Comparison of ENCODE assay signal across 12 mouse cellular contexts in the genomic region with DNA sequence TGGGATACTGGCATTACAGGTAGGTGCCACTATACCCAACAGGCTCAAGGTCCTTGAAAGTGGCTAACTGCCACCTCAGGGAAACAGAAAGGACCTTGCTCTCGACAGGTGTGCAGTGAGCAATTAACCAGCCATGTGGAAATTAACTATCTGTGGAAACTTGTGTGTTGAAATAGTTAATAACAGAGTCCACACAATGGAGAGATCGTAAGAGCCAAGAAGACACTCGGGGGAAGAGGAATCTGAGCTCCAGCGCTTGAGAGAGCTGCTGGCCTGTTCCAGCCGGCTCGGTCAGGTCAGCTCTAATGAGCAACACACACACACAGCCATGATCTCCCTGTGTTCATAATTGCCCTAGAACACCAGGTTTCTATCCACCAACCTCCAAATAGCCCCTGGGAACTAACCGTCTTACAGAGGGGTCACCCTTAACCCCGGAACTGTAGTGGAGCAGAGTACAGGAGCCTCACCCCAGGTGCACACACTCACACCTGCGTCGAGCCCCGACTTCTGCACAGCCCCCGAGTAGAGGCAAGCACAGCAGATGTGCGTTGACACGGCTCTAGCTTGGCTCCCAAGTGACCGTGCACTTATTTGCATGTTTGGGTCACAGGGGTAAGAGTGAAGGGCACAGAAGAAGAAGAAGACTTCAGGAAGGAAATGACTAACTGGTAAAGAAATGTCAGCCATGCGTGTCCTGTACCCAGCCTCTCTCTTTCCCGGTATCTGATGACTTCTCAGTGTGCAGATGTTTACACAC. TPM values are rescaled to one million over a fixed set of nuclear protein-coding genes. Genes with fewer than 3 reads are reported as not detected.
DNase-seq lines count a peak whose midpoint lies in the region; ATAC-seq and TF ChIP-seq lines count a peak whose summit lies in the region.
"Had no signal": no experiment of that assay in that cellular context is flagged by ENCODE, and none has a peak within 500 bp of the region (broad histone marks: within the 10 kb centered on the region; RNA-seq: fewer than 3 reads in every experiment).

No protein-coding gene starts in this region.

- no peak overlapping the region for H3K9ac ChIP-seq in liver, embryonic 16.5 days (ENCODE audit: low read depth, low read length)
- H3K9ac ChIP-seq in liver, embryonic 12.5 days = no peak overlapping the region
- H3K9ac ChIP-seq: lung, embryonic 14.5 days had no signal

- peak; percentile 57 to 69 for DNase-seq in kidney, adult 8-10 months
- peak; percentile 32 for DNase-seq in yolk sac, embryonic 10.5 days (ENCODE audit: low spot score)
- DNase-seq in right cerebral cortex, postnatal 4 days = no peak
- no peak for DNase-seq in c-Kit-positive CD71-positive TER-119-positive erythroid progenitor cells, embryonic 14.5 days (ENCODE audit: low spot score)
- DNase-seq in cerebellum, postnatal 10 days = no peak
- DNase-seq: cerebellum, adult 2 months; heart, postnatal 10 days; lung, embryonic 14.5 days had no signal

- H3K4me3 ChIP-seq in liver, embryonic 16.5 days (ENCODE audit: low read depth, low read length) = no peak overlapping the region
- H3K4me3 ChIP-seq in liver, embryonic 12.5 days = no peak overlapping the region
- H3K4me3 ChIP-seq in small intestine, adult 2 months (ENCODE audit: low read depth, low read length) = peak overlapping the region; percentile 30
- H3K4me3 ChIP-seq: erythroblast, embryonic 14.5 days had no signal

- ATAC-seq in liver, embryonic 16.5 days (ENCODE audit: low read depth) = peak; percentile 41; the same call in 1 of the 2 replicates
- no peak for ATAC-seq in liver, embryonic 12.5 days

- H3K36me3 ChIP-seq in liver, embryonic 16.5 days (ENCODE audit: control insufficient read depth, insufficient read depth) = no peaks in the 10 kb centered on the region
- H3K36me3 ChIP-seq in liver, embryonic 12.5 days = no peaks in the 10 kb centered on the region
- H3K36me3 ChIP-seq in small intestine, adult 2 months (ENCODE audit: control insufficient read depth, insufficient read depth, low read length) = no peaks in the 10 kb centered on the region

- no peak for TF ChIP-seq POLR2A in small intestine, adult 2 months (IDR thresholded peaks at IDR 0.05; ENCODE audit: low read depth, low read length)

- no peak overlapping the region for H3K4me2 ChIP-seq in liver, embryonic 16.5 days (ENCODE audit: low read depth, low read length)
- no peak overlapping the region for H3K4me2 ChIP-seq in liver, embryonic 12.5 days
- H3K4me2 ChIP-seq: lung, embryonic 14.5 days had no signal

- TF ChIP-seq CTCF in small intestine, adult 2 months (IDR thresholded peaks at IDR 0.05; ENCODE audit: extremely low read depth, insufficient read length, insufficient replicate concordance, low read depth, low read length) = no peak

- H3K4me1 ChIP-seq in liver, embryonic 16.5 days (ENCODE audit: control insufficient read depth, low read depth, low read length) = peaks cover 6% of the 10 kb centered on the region
- H3K4me1 ChIP-seq in liver, embryonic 12.5 days = peaks cover 17% of the 10 kb centered on the region; the same call in 1 of the 2 replicates
- peaks cover 37% of the 10 kb centered on the region for H3K4me1 ChIP-seq in small intestine, adult 2 months (ENCODE audit: control insufficient read depth, insufficient read depth, insufficient read length, low read length)

- no peaks in the 10 kb centered on the region for H3K9me3 ChIP-seq in liver, embryonic 16.5 days (replicated peaks; ENCODE audit: control insufficient read depth, low read length)
- peaks cover 12% of the 10 kb centered on the region; the same call in 1 of the 2 replicates for H3K9me3 ChIP-seq in liver, embryonic 12.5 days (replicated peaks)

- 38% methylated on average over 17 of the region's 17 CpGs for WGBS in liver, embryonic 16.5 days (ENCODE audit: insufficient replicate concordance)
- 56% methylated on average over 17 of the region's 17 CpGs for WGBS in liver, embryonic 12.5 days (ENCODE audit: insufficient replicate concordance)
- WGBS in small intestine, adult 2 months = 14% methylated on average over 17 of the region's 17 CpGs

- no peak overlapping the region for H3K27ac ChIP-seq in liver, embryonic 16.5 days (ENCODE audit: low read length)
- no peak overlapping the region for H3K27ac ChIP-seq in liver, embryonic 12.5 days
- H3K27ac ChIP-seq in small intestine, adult 2 months (ENCODE audit: insufficient read depth, low read depth, low read length) = peak overlapping the region; percentile 100

- no peaks in the 10 kb centered on the region for H3K27me3 ChIP-seq in liver, embryonic 16.5 days (ENCODE audit: control insufficient read depth, insufficient read depth, low read depth, low read length)
- H3K27me3 ChIP-seq in liver, embryonic 12.5 days (replicated peaks) = peaks cover 8% of the 10 kb centered on the region; the same call in 1 of the 2 replicates
- H3K27me3 ChIP-seq in small intestine, adult 2 months (ENCODE audit: control insufficient read depth, insufficient read depth, low read length) = no peaks in the 10 kb centered on the region

RNA-seq across cellular contexts. Expression of gene Irf8, which starts 11.2 kb away (rescaled TPM):
- polyA plus RNA-seq in liver, embryonic 16.5 days (2015; fragmentation: Nextera tagmentation; extraction: Ambion mirVana) = 17.4 and 18.9 TPM in 2 replicates
- 10.6 TPM in 2 replicates for polyA plus RNA-seq in liver, embryonic 12.5 days (2016; fragmentation: Nextera tagmentation; extraction: Ambion mirVana)
- polyA plus RNA-seq in small intestine, adult 2 months (2012; rRNA removed) = 48.7 and 124 TPM in 2 replicates

RNA-seq across cellular contexts. Expression of gene Emc8, which starts 56.6 kb away (rescaled TPM):
- polyA plus RNA-seq in liver, embryonic 16.5 days (2015; fragmentation: Nextera tagmentation; extraction: Ambion mirVana) = 83.1 and 93.1 TPM in 2 replicates
- polyA plus RNA-seq in liver, embryonic 12.5 days (2016; fragmentation: Nextera tagmentation; extraction: Ambion mirVana) = 171 and 180 TPM in 2 replicates
- polyA plus RNA-seq in small intestine, adult 2 months (2012; rRNA removed) = 65.0 and 109 TPM in 2 replicates

RNA-seq across cellular contexts. Expression of gene Cox4i1, which starts 57.0 kb away (rescaled TPM):
- polyA plus RNA-seq in liver, embryonic 16.5 days (2015; fragmentation: Nextera tagmentation; extraction: Ambion mirVana) = 638 and 672 TPM in 2 replicates
- 769 and 831 TPM in 2 replicates for polyA plus RNA-seq in liver, embryonic 12.5 days (2016; fragmentation: Nextera tagmentation; extraction: Ambion mirVana)
- polyA plus RNA-seq in small intestine, adult 2 months (2012; rRNA removed) = 631 and 1,064 TPM in 2 replicates

RNA-seq across cellular contexts. Expression of gene Gm27021, which starts 57.1 kb away (rescaled TPM):
- 0.15 and 0.23 TPM in 2 replicates for polyA plus RNA-seq in liver, embryonic 16.5 days (2015; fragmentation: Nextera tagmentation; extraction: Ambion mirVana)
- polyA plus RNA-seq in liver, embryonic 12.5 days (2016; fragmentation: Nextera tagmentation; extraction: Ambion mirVana) = 0.69 and 0.79 TPM in 2 replicates
- 11.4 TPM in 1 of 2 replicates, not detected in the other for polyA plus RNA-seq in small intestine, adult 2 months (2012; rRNA removed)

Comparison
In these comparisons a context has a peak if more than half of its experiments do, and no peak if none do; other contexts are left out.
1. DNase-seq: peak in kidney, adult 8-10 months (2 of 2) and yolk sac, embryonic 10.5 days (single experiment); none in right cerebral cortex, postnatal 4 days (single experiment), c-Kit-positive CD71-positive TER-119-positive erythroid progenitor cells, embryonic 14.5 days (single experiment) and cerebellum, postnatal 10 days (0 of 2).